Mouse (Mus musculus) hindbrain, postnatal 0 days (tissue): ENCODE measurements at regions not wholly inside any gene's neighbourhood (a gene's known extent, or its start where the extent isn't known, plus 50 kb on each side); places are given as distances from the start of the nearest gene placed in this dataset.
A peak's percentile ranks its signal among the peaks of the same experiment; 100 is the strongest.

Experiments
- ATAC-seq: fragments of 200-750 bp; cut with Nextera tagmentation; 2 replicates; pipeline ENCODE4 v1.8.0; 2017; ENCODE audit warnings: mild to moderate bottlenecking, moderate TSS enrichment, moderate library complexity
- DNase-seq: peaks from one replicate; pipeline ENCODE4 v3.0.0-alpha.2; 2015; ENCODE audit warnings: low spot score
- H3K27ac ChIP-seq: fragments of 300-500 bp; sonication (generic); 2 replicates; pipeline ENCODE4 v1.5.1; 2014; ENCODE audit warnings: mild to moderate bottlenecking
- H3K27me3 ChIP-seq: fragments of 300-500 bp; sonication (generic); 2 replicates; pipeline ENCODE4 v1.6.1; 2014; ENCODE audit warnings: low read length, mixed read lengths; ENCODE audit not compliant: insufficient read depth
- H3K36me3 ChIP-seq: fragments of 300-500 bp; sonication (generic); 2 replicates; pipeline ENCODE4 v1.6.1; 2014; ENCODE audit warnings: low read length, mixed read lengths; ENCODE audit not compliant: insufficient read depth
- H3K4me1 ChIP-seq: fragments of 300-500 bp; sonication (generic); 2 replicates; pipeline ENCODE4 v1.6.1; 2014; ENCODE audit warnings: antibody characterized with exemption, low read length, mixed read lengths; ENCODE audit not compliant: insufficient read depth
- H3K4me2 ChIP-seq: fragments of 300-500 bp; sonication (generic); 2 replicates; pipeline ENCODE4 v1.6.1; 2014; ENCODE audit warnings: low read depth, mild to moderate bottlenecking, low read length, moderate library complexity, mixed read lengths
- H3K4me3 ChIP-seq: fragments of 300-500 bp; sonication (generic); 2 replicates; pipeline ENCODE4 v1.5.1; 2014; ENCODE audit warnings: low read length
- H3K9ac ChIP-seq: fragments of 300-500 bp; sonication (generic); replicated peaks from 2 replicates; pipeline ENCODE4 v1.6.1; 2014; ENCODE audit warnings: mild to moderate bottlenecking, low read length, moderate library complexity, mixed read lengths
- H3K9me3 ChIP-seq: fragments of 300-500 bp; sonication (generic); 2 replicates; pipeline ENCODE4 v1.6.1; 2016; ENCODE audit warnings: low read length, mixed read lengths
- CTCF ChIP-seq: IDR thresholded peaks from 2 replicates; pipeline ENCODE4 v1.5.1; 2016; ENCODE audit warnings: antibody characterized with exemption, control low read depth, low read depth
- WGBS: fragments of 180-500 bp; shearing (Covaris S2); extraction: QIAGEN DNeasy Blood & Tissue Kit; methylation state at CpG from one replicate; pipeline ENCODE4 v1.1.7; 2014; 5-methylcytosine and 5-hydroxymethylcytosine counted together

GRCm38 (mm10) chr14:105501792-105502632 is 243.6 kb downstream of the Ndfip2 start:
- H3K27ac ChIP-seq = peak overlapping the region; percentile 65; the same call in 1 of the 2 replicates
- 5% methylated on average over 21 of the region's 21 CpGs for WGBS
- DNase-seq (peak; percentile 53), ATAC-seq (peak; percentile 45)
- peak overlapping the region; percentile 10; the same call in 1 of the 2 replicates for H3K4me3 ChIP-seq
- no peaks in the 10 kb centered on the region for H3K27me3 ChIP-seq
- peak overlapping the region; percentile 50 for H3K4me2 ChIP-seq
- H3K9me3 ChIP-seq = no peaks in the 10 kb centered on the region
- no peaks in the 10 kb centered on the region for H3K36me3 ChIP-seq
- H3K4me1 ChIP-seq = peaks cover 28% of the 10 kb centered on the region
- TF ChIP-seq CTCF = no peak
- 0 out of 2 replicates have a peak overlapping the region, but pooled peaks have one; percentile 24 for H3K9ac ChIP-seq

- no peaks in the 10 kb centered on the region for H3K27me3 ChIP-seq
- TF ChIP-seq CTCF = no peak
- H3K9ac ChIP-seq = 0 out of 2 replicates have a peak overlapping the region, but pooled peaks have one; percentile 17
- DNase-seq (peak; percentile 57), ATAC-seq (peak; percentile 22; the same call in 1 of the 2 replicates)
- peak overlapping the region; percentile 10; the same call in 1 of the 2 replicates for H3K4me3 ChIP-seq
- no peaks in the 10 kb centered on the region for H3K36me3 ChIP-seq
- 11% methylated on average over 21 of the region's 21 CpGs for WGBS
- no peaks in the 10 kb centered on the region for H3K9me3 ChIP-seq
- peak overlapping the region; percentile 65 for H3K27ac ChIP-seq
- H3K4me2 ChIP-seq = peak overlapping the region; percentile 50
- peaks cover 28% of the 10 kb centered on the region for H3K4me1 ChIP-seq
Observed at GRCm38 (mm10) chr14:105500966-105501741, 242.8 kb downstream of the Ndfip2 start.

- Histone ChIP-seq H3K27me3 (no peaks in the 10 kb centered on the region), H3K27ac (peak overlapping the region; percentile 4; the same call in 1 of the 2 replicates), H3K4me2 (peak overlapping the region; percentile 44), H3K9ac (no peak overlapping the region), H3K4me1 (peaks cover 28% of the 10 kb centered on the region), H3K4me3 (no peak overlapping the region), H3K36me3 (no peaks in the 10 kb centered on the region), H3K9me3 (no peaks in the 10 kb centered on the region)
- 9% methylated on average over 15 of the region's 15 CpGs for WGBS
- DNase-seq (peak; percentile 83), ATAC-seq (peak; percentile 30; the same call in 1 of the 2 replicates)
- TF ChIP-seq CTCF = no peak
Observed at GRCm38 (mm10) chr14:105499319-105499895, 241.0 kb downstream of the Ndfip2 start.

- H3K36me3 ChIP-seq = no peaks in the 10 kb centered on the region
- H3K9me3 ChIP-seq = no peaks in the 10 kb centered on the region
- H3K4me3 ChIP-seq = no peak overlapping the region
- DNase-seq (peak; percentile 32), ATAC-seq (0 out of 2 replicates have a peak, but pooled peaks have one; percentile 10)
- no peak overlapping the region for H3K9ac ChIP-seq
- peaks cover 28% of the 10 kb centered on the region for H3K4me1 ChIP-seq
- no peaks in the 10 kb centered on the region for H3K27me3 ChIP-seq
- 51% methylated on average over 10 of the region's 10 CpGs for WGBS
- H3K27ac ChIP-seq = no peak overlapping the region
- no peak for TF ChIP-seq CTCF
- no peak overlapping the region for H3K4me2 ChIP-seq
Observed at GRCm38 (mm10) chr14:105498155-105498906, 240.0 kb downstream of the Ndfip2 start.

- 30% methylated on average over 2 of the region's 2 CpGs for WGBS
- H3K9ac ChIP-seq = no peak overlapping the region
- DNase-seq (no peak), ATAC-seq (no peak)
- no peaks in the 10 kb centered on the region for H3K9me3 ChIP-seq
- no peaks in the 10 kb centered on the region for H3K36me3 ChIP-seq
- H3K4me3 ChIP-seq = no peak overlapping the region
- no peak overlapping the region for H3K27ac ChIP-seq
- TF ChIP-seq CTCF = no peak
- H3K4me2 ChIP-seq = no peak overlapping the region
- no peaks in the 10 kb centered on the region for H3K27me3 ChIP-seq
- H3K4me1 ChIP-seq = 0 out of 2 replicates have a peak, but pooled peaks cover 9% of the 10 kb centered on the region
Observed at GRCm38 (mm10) chr14:105495161-105495560, 236.8 kb downstream of the Ndfip2 start.

- ATAC-seq (no peak), DNase-seq (no peak)
- Histone ChIP-seq H3K4me2 (no peak overlapping the region), H3K4me1 (0 out of 2 replicates have a peak, but pooled peaks cover 7% of the 10 kb centered on the region), H3K36me3 (no peaks in the 10 kb centered on the region), H3K4me3 (no peak overlapping the region), H3K27ac (no peak overlapping the region), H3K9me3 (no peaks in the 10 kb centered on the region), H3K27me3 (no peaks in the 10 kb centered on the region), H3K9ac (no peak overlapping the region)
- WGBS = 86% methylated on average over 3 of the region's 3 CpGs
- no peak for TF ChIP-seq CTCF
Observed at GRCm38 (mm10) chr14:105494415-105494814, 236.0 kb downstream of the Ndfip2 start.
